Mouse (Mus musculus): ENCODE measurements around the gene Rps27a.
"Not testable (repeated sequence)": the region's sequence is repeated elsewhere in the genome, so short reads cannot be mapped to it uniquely, and the experiment has no call there.

DNA sequence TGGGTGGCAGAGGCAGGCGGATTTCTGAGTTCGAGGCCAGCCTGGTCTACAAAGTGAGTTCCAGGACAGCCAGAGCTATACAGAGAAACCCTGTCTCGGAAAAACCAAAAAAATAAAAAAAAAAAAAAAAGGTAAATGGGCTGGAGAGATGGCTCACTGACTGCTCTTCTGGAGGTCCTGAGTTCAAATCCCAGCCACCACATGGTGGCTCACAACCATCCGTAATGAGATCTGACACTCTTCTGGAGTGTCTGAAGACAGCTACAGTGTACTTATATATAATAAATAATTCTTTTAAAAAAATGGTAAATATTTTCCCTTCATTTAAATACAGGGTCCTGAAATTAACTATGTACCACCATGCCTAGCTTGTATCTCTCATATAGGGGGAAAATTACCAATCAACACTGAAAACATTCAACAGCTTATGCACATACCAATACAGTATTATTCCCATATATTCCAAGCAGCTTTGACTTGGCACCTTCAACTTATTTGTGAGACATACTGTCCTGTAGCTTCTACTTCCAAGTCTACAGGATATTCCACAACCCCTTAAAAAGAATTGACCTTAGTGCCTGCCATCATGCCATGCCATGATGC lies 2.7 kb downstream of the Rps27a start:
- not testable (repeated sequence) for TF ChIP-seq GATA1, TAL1 (IDR thresholded peaks at IDR 0.05; ENCODE audit: low read length)
